Mouse (Mus musculus) liver, embryonic 11.5 days (tissue): ENCODE measurements around the gene Prps1. TPM values are rescaled to one million over a fixed set of nuclear protein-coding genes. Genes with fewer than 3 reads are reported as not detected.
A peak's percentile ranks its signal among the peaks of the same experiment; 100 is the strongest.

Experiments used
- ATAC-seq: fragments of 200-750 bp; cut with Nextera tagmentation; replicated peaks from 2 replicates; pipeline ENCODE4 v1.8.0; 2017; ENCODE audit warnings: moderate number of reproducible peaks, mild to moderate bottlenecking, moderate TSS enrichment, moderate library complexity; ENCODE audit not compliant: low FRiP score
- DNase-seq: peaks from one replicate; pipeline ENCODE4 v3.0.0-alpha.2; 2017; ENCODE audit warnings: low spot score
- H3K27ac ChIP-seq: fragments of 300-500 bp; sonication (generic); 2 replicates; pipeline ENCODE4 v1.5.1; 2014; ENCODE audit warnings: mild to moderate bottlenecking, low read depth, low read length, control low read depth
- H3K27me3 ChIP-seq: fragments of 300-500 bp; sonication (generic); replicated peaks from 2 replicates; pipeline ENCODE4 v1.6.1; 2014; ENCODE audit warnings: low read length, mixed read lengths; ENCODE audit not compliant: control insufficient read depth, insufficient read depth
- H3K36me3 ChIP-seq: fragments of 300-500 bp; sonication (generic); 2 replicates; pipeline ENCODE4 v1.6.1; 2014; ENCODE audit warnings: mild to moderate bottlenecking, low read length, moderate library complexity, mixed read lengths; ENCODE audit not compliant: control insufficient read depth, insufficient read depth
- H3K4me1 ChIP-seq: fragments of 300-500 bp; sonication (generic); replicated peaks from 2 replicates; pipeline ENCODE4 v1.6.1; 2014; ENCODE audit warnings: low read length, mixed read lengths; ENCODE audit not compliant: control insufficient read depth, insufficient read depth
- H3K4me2 ChIP-seq: fragments of 300-500 bp; sonication (generic); 2 replicates; pipeline ENCODE4 v1.6.1; 2014; ENCODE audit warnings: mild to moderate bottlenecking, control low read depth, moderate library complexity
- H3K4me3 ChIP-seq: fragments of 300-500 bp; sonication (generic); 2 replicates; pipeline ENCODE4 v1.5.1; 2014; ENCODE audit warnings: low read depth, low read length, control low read depth
- H3K9ac ChIP-seq: fragments of 300-500 bp; sonication (generic); 2 replicates; pipeline ENCODE4 v1.6.1; 2014; ENCODE audit warnings: low read depth, low read length, control low read depth
- H3K9me3 ChIP-seq: fragments of 300-500 bp; sonication (generic); 2 replicates; pipeline ENCODE4 v1.6.1; 2016; ENCODE audit warnings: low read length, inconsistent platforms, mixed read lengths; ENCODE audit not compliant: control insufficient read depth
- WGBS: fragments of 180-500 bp; shearing (Covaris S2); extraction: QIAGEN DNeasy Blood & Tissue Kit; methylation state at CpG from one replicate; pipeline ENCODE4 v1.1.7; 2014; 5-methylcytosine and 5-hydroxymethylcytosine counted together
- polyA plus RNA-seq: library from polyadenylated mRNA; unstranded; fragments of >200 nt; fragmentation: Nextera tagmentation; extraction: Ambion mirVana; gene quantifications from 2 replicates; pipeline ENCODE4 v1.2.1, GENCODE M21; 2014

Prps1 gene
- polyA plus RNA-seq, 1 experiment from 2014 or later = 78.3 TPM

DNA sequence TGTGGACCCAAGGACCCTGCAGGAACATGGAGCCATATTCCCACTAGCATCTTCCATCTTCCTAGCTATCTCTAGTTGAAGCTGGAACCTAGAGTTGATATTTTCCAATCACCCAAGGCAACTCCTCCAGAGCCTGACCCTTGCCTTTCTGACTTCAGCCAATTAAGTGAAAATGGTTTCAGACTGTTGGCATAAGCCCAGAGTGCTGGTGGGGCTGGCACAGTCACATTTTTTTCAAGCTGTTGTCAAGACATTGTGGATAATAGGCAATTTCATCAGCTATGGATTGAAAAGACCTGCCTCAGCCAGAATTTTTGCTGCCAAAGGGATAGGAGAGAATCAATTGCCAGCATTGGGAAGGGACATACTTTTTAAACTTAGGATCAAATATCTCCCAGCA lies 18.5 kb upstream of the Prps1 start:
- ATAC-seq (no peak), DNase-seq (no peak)
- H3K36me3 ChIP-seq = no peaks in the 10 kb centered on the region
- no peak overlapping the region for H3K27ac ChIP-seq
- no peak overlapping the region for H3K9ac ChIP-seq
- no peaks in the 10 kb centered on the region for H3K9me3 ChIP-seq
- no peaks in the 10 kb centered on the region for H3K4me1 ChIP-seq
- H3K4me3 ChIP-seq = no peak overlapping the region
- H3K27me3 ChIP-seq = peaks cover 14% of the 10 kb centered on the region
- H3K4me2 ChIP-seq = no peak overlapping the region

DNA sequence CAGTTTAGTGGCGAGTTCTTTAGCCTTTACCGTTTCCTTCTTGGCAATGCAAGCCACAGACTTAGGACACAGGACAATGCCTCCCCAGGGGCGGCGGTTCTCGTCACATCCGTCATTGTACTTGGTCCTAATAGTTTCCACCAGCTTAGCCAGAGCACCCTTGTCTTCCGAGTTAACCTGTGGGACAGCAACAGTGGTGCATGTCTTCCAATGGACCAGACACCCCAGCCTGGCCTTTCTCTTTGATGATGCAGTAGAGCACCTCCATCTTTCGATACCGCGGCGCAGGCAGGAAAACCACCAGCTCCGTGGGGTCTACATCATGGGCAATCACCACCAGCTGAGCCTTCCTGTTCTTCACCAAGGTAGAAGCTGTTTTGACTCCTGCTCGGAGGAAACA lies 10.9 kb upstream of the Prps1 start:
- DNase-seq = no peak
- Histone ChIP-seq H3K9me3 (no peaks in the 10 kb centered on the region), H3K36me3 (no peaks in the 10 kb centered on the region), H3K4me2 (no peak overlapping the region), H3K4me1 (no peaks in the 10 kb centered on the region), H3K4me3 (no peak overlapping the region), H3K27me3 (peaks cover 3% of the 10 kb centered on the region; the same call in 1 of the 2 replicates), H3K9ac (no peak overlapping the region), H3K27ac (no peak overlapping the region)
- WGBS = 68% methylated on average over 13 of the region's 13 CpGs
- ATAC-seq = no peak

DNA sequence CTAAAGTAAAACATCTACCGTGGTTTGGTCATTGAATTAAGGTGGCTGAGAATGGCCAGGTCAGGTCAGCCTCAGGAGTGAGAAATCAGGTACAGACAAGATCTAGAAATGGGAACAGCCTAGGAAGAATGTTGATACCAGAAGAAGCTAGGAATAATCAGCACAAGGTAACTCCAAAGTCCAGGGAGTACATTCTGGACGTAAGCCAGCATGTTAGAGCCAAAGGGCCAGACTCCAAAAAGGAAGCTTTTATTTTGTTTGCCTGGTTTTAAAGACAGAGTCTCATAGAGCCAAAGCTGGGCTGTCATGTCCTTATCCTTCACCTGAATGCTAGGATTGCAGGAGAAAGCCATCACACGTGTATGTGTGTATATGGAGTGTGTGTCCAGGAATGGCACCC lies 6.3 kb upstream of the Prps1 start:
- 77% methylated on average over 3 of the region's 3 CpGs for WGBS
- Histone ChIP-seq H3K4me2 (no peak overlapping the region), H3K9ac (no peak overlapping the region), H3K27me3 (no peaks in the 10 kb centered on the region; the same call in 1 of the 2 replicates), H3K4me1 (no peaks in the 10 kb centered on the region), H3K27ac (no peak overlapping the region), H3K36me3 (no peaks in the 10 kb centered on the region), H3K4me3 (no peak overlapping the region), H3K9me3 (no peaks in the 10 kb centered on the region)
- no peak for DNase-seq
- ATAC-seq = no peak

DNA sequence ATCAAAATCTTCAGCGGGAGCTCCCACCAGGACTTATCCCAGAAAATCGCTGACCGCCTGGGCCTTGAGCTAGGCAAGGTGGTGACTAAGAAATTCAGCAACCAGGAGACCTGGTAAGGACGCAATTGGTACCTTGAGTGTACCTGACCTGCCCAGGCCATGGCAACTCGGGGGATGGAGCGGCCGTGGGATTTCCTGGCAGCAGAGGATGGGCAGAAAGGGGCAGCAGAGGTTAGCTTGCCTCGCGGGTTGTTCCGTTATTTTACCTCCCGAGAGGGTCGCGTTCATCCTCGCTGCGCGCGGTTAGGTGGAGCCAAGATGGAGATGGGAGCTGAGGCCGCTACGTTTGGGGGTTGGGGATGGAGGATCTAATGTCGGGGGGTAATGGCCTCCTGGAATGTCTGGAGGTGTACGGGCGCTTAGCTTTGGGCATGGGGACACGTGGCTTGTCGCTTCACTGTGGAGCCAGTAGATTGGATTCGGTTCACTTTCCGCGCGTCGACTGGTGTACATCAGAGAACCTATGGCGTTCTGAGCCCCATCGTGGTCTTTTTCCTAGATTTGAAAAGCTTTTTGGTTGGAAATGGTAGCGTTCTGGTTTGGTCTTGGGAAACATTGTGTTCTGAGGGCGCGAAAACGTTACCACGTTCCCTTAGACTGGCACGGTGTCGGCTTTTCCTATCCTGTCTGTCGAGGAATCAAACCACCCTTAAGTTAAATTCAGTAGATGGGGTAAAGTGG lies 508 bp downstream of the Prps1 start:
- H3K4me2 ChIP-seq = peak overlapping the region; percentile 61
- peak; percentile 30 for ATAC-seq
- DNase-seq = peak; percentile 47
- H3K27ac ChIP-seq = no peak overlapping the region
- no peaks in the 10 kb centered on the region for H3K36me3 ChIP-seq
- H3K27me3 ChIP-seq = peaks cover 3% of the 10 kb centered on the region; the same call in 1 of the 2 replicates
- H3K9me3 ChIP-seq = no peaks in the 10 kb centered on the region
- H3K9ac ChIP-seq = peak overlapping the region; percentile 74
- H3K4me3 ChIP-seq = peak overlapping the region; percentile 62
- H3K4me1 ChIP-seq = no peaks in the 10 kb centered on the region
- 16% methylated on average over 39 of the region's 39 CpGs for WGBS

DNA sequence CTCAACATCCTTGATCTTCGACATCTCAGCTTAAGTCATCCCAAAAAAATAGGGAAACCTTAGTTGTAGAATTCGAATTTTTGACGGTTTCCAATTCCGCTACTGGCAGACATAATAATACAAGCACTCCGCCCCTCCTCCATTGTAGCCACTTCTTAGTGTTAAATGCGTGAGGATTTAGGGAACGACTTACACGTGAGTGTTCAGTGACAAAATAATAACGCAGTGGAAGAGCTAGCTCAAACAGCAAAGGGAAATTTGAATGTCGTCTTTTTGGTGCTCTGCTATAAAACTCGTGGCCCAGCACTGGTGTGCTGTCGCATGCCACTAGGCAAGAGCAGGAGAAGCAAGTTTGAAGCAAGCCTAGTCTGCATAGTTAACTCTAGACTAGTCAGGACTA lies 1.1 kb downstream of the Prps1 start:
- Histone ChIP-seq H3K9ac (peak overlapping the region; percentile 74), H3K27me3 (peaks cover 3% of the 10 kb centered on the region; the same call in 1 of the 2 replicates), H3K9me3 (no peaks in the 10 kb centered on the region), H3K27ac (no peak overlapping the region), H3K4me3 (peak overlapping the region; percentile 62), H3K4me2 (peak overlapping the region; percentile 61), H3K4me1 (no peaks in the 10 kb centered on the region), H3K36me3 (no peaks in the 10 kb centered on the region)
- ATAC-seq (no peak), DNase-seq (no peak)
- WGBS = 23% methylated on average over 12 of the region's 12 CpGs

DNA sequence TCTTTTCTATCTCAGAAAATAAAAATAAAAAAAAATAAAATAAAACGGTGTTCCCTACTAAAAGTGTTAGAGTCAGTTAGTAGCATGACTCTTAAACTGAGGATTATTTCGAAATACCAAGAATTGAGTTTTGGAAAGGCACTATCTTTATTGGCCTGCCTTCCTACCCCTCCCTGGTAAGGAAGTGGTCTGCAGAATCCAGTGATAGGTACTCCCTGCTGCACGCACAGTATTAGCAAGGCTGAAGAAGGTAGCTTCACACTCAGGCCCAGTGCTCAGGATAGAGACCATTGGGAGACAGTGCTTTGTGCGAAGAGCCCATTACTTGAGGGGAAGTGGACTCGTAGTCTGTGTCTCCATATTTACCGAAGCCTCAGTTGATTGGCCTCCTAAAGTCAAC lies 21.8 kb downstream of the Prps1 start:
- ATAC-seq (no peak), DNase-seq (no peak)
- Histone ChIP-seq H3K4me3 (no peak overlapping the region), H3K4me2 (no peak overlapping the region), H3K36me3 (0 out of 2 replicates have a peak, but pooled peaks cover 2% of the 10 kb centered on the region), H3K9ac (no peak overlapping the region), H3K27me3 (peaks cover 2% of the 10 kb centered on the region; the same call in 1 of the 2 replicates), H3K9me3 (no peaks in the 10 kb centered on the region), H3K4me1 (no peaks in the 10 kb centered on the region), H3K27ac (no peak overlapping the region)
- 75% methylated on average over 6 of the region's 6 CpGs for WGBS

DNA sequence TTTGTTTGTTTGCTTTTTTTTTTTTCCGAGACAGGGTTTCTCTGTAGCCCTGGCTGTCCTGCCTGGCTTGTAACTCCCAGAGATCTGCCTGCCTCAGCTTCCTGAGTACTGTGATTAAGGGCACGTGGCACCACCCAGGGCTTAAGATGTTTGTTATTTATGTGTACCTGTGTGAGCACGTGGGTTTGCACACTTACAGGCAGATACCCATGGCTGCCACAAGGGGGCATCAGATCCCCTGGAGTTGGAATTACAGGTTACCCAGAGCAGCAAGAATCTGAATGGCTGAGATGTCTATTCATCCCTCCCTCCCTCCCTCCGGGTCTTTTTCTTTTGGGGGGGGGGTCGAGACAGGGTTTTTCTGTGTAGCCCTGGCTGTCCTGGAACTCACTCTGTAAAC lies 22.8 kb downstream of the Prps1 start:
- peaks cover 2% of the 10 kb centered on the region; the same call in 1 of the 2 replicates for H3K27me3 ChIP-seq
- no peak; the same call in 1 of the 2 replicates for ATAC-seq

DNA sequence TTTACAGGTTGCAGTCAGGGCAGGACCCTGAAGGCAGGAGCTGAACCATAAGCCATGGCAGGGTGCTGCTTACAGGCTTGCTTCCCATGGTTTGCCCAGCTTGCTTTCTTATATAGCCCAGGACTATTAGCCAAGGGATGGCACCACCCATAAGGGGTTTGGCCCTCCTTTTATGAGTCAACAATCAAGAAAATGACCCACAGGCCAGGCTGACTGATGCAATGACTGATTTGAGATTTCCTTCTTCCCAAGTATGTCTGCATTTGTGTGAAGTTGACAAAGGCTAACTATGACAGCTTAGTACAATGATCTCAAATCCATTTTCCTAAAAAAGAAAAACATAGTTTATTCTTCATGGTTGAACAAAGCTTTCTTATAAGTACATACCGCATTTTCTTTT lies 32.8 kb downstream of the Prps1 start:
- Histone ChIP-seq H3K36me3 (no peaks in the 10 kb centered on the region), H3K9me3 (no peaks in the 10 kb centered on the region), H3K27me3 (no peaks in the 10 kb centered on the region; the same call in 1 of the 2 replicates), H3K4me1 (no peaks in the 10 kb centered on the region), H3K27ac (no peak overlapping the region), H3K9ac (no peak overlapping the region), H3K4me2 (no peak overlapping the region), H3K4me3 (no peak overlapping the region)
- 93% methylated on average over 1 of the region's 1 CpGs for WGBS
- DNase-seq = no peak
- ATAC-seq = no peak

More for the DNA sequence above, 22.8 kb downstream of the Prps1 start:
- Histone ChIP-seq H3K4me1 (no peaks in the 10 kb centered on the region), H3K4me3 (no peak overlapping the region), H3K9me3 (no peaks in the 10 kb centered on the region), H3K36me3 (no peaks in the 10 kb centered on the region), H3K4me2 (no peak overlapping the region), H3K9ac (no peak overlapping the region), H3K27ac (no peak overlapping the region)
- no peak for DNase-seq
- WGBS = 51% methylated on average over 5 of the region's 5 CpGs

DNA sequence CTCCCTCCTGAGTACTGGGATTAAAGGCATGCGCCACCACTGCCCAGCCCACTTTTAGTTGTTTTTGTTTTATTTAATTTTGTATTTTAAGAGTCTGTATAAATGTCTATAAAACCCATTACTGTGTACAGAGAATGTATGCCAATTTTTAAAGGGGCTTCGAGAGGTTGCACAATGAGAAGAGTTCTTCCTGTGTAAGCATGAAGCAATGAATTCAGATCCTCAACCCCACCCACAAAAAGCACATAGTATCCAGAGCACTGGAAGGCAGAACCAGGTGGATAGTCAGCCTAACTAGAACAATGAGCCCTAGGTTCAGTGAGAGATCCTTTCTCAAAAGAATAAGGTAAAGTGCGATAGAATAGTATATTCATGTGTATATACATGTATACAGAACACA lies 33.8 kb downstream of the Prps1 start:
- ATAC-seq = no peak

More for the DNA sequence above, 33.8 kb downstream of the Prps1 start:
- WGBS = 78% methylated on average over 3 of the region's 3 CpGs
- Histone ChIP-seq H3K9me3 (no peaks in the 10 kb centered on the region), H3K36me3 (no peaks in the 10 kb centered on the region), H3K4me3 (no peak overlapping the region), H3K4me2 (no peak overlapping the region), H3K9ac (no peak overlapping the region), H3K27me3 (no peaks in the 10 kb centered on the region; the same call in 1 of the 2 replicates), H3K27ac (no peak overlapping the region), H3K4me1 (no peaks in the 10 kb centered on the region)
- no peak for DNase-seq
